Mouse (Mus musculus): ENCODE data around the gene Pi16. TPM values are rescaled to one million over a fixed set of nuclear protein-coding genes. Genes with fewer than 3 reads are reported as not detected.
A peak's percentile ranks its signal among the peaks of the same experiment; 100 is the strongest.
"Not testable (repeated sequence)": the region's sequence is repeated elsewhere in the genome, so short reads cannot be mapped to it uniquely, and the experiment has no call there.

Gene Pi16
- polyA plus RNA-seq (2012; rRNA removed) (0.90 and 0.97 TPM in 2 replicates), polyA plus RNA-seq (2014; fragmentation: Nextera tagmentation; extraction: Ambion mirVana) (0.39 and 0.52 TPM in 2 replicates)

DNA sequence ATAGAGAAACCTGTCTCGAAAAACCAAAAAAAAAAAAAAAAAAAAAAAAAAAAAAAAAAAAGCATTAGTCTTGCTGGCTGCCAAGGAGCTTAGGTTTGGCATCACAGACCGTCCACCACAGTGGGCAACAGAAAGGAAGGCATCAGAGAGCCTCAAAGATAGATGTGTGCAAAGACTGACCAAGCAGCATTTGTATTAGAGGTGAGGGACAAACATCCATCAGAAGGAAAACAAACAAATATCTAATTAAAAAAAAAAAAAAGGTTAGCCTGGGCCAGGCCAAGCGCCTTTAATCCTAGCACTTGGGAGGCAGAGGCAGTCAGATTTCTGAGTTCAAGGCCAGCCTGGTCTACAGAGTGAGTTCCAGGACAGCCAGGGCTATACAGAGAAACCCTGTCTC is at the start of gene Pi16:
Pi16 (plus strand) TSS at position 301 of the 400 bp plus-strand sequence.
- not testable (repeated sequence) for H3K36me3 ChIP-seq (replicated peaks; ENCODE audit: control insufficient read depth, insufficient read depth, low read depth); H3K27me3 ChIP-seq (ENCODE audit: control insufficient read depth, insufficient read depth, low read length); H3K9me3 ChIP-seq (ENCODE audit: control insufficient read depth, low read length); H3K4me3 ChIP-seq (ENCODE audit: insufficient read depth in 1 of 2, low read depth in 2 of 2, low read length in 2 of 2); H3K9ac ChIP-seq (replicated peaks); H3K4me2 ChIP-seq (ENCODE audit: low read depth); ATAC-seq (ENCODE audit: insufficient read depth); H3K27ac ChIP-seq; DNase-seq (ENCODE audit: low read depth in 3 of 3, low spot score in 3 of 3); H3K4me1 ChIP-seq (replicated peaks; ENCODE audit: control insufficient read depth in 2 of 2, insufficient read depth in 2 of 2, low read length in 1 of 2)
- 75% methylated on average over 3 of the region's 3 CpGs for WGBS (ENCODE audit: insufficient replicate concordance)

GRCm38 (mm10) chr17:29267931-29268681 is 49.4 kb upstream of the Pi16 start:
- peak; percentile 6; the same call in 1 of the 2 replicates for ATAC-seq (ENCODE audit: insufficient read depth)
- 51% methylated on average over 6 of the region's 6 CpGs for WGBS (ENCODE audit: insufficient replicate concordance)

GRCm38 (mm10) chr17:29268682-29269348 is 48.7 kb upstream of the Pi16 start, which contains the start of gene BC004004:
BC004004 (plus strand) TSS chr17:29268788.
- under 1% methylated on average over 62 of the region's 63 CpGs for WGBS (ENCODE audit: insufficient replicate concordance)

More at GRCm38 (mm10) chr17:29267931-29268681, 49.4 kb upstream of the Pi16 start:
- Histone ChIP-seq H3K27ac (peak overlapping the region; percentile 70), H3K27me3 (ENCODE audit: control insufficient read depth, insufficient read depth, low read length) (no peaks in the 10 kb centered on the region), H3K4me1 (replicated peaks; ENCODE audit: control insufficient read depth in 2 of 2, insufficient read depth in 2 of 2, low read length in 1 of 2) (peaks cover 9 to 23% of the 10 kb centered on the region in 2 experiments), H3K4me3 (ENCODE audit: insufficient read depth in 1 of 2, low read depth in 2 of 2, low read length in 2 of 2) (peak overlapping the region; percentile 72 to 74), H3K9ac (replicated peaks) (peak overlapping the region; percentile 91), H3K4me2 (ENCODE audit: low read depth) (peak overlapping the region; percentile 84), H3K9me3 (ENCODE audit: control insufficient read depth, low read length) (no peaks in the 10 kb centered on the region), H3K36me3 (replicated peaks; ENCODE audit: control insufficient read depth, insufficient read depth, low read depth) (no peaks in the 10 kb centered on the region)
- TF ChIP-seq CTCF (IDR thresholded peaks at IDR 0.05; ENCODE audit: low read depth) (no peak), EP300 (IDR thresholded peaks at IDR 0.05; ENCODE audit: low read depth) (no peak)
- no peak for DNase-seq (ENCODE audit: low read depth in 3 of 3, low spot score in 3 of 3)

GRCm38 (mm10) chr17:29269349-29269706 is 48.2 kb upstream of the Pi16 start:
- peak overlapping the region; percentile 84 for H3K4me2 ChIP-seq (ENCODE audit: low read depth)
- H3K36me3 ChIP-seq (replicated peaks; ENCODE audit: control insufficient read depth, insufficient read depth, low read depth) = no peaks in the 10 kb centered on the region
- TF ChIP-seq CTCF (IDR thresholded peaks at IDR 0.05; ENCODE audit: low read depth) = no peak
- no peak for TF ChIP-seq EP300 (IDR thresholded peaks at IDR 0.05; ENCODE audit: low read depth)
- no peak for ATAC-seq (ENCODE audit: insufficient read depth)
- no peak for DNase-seq (ENCODE audit: low read depth in 3 of 3, low spot score in 3 of 3)
- H3K9ac ChIP-seq (replicated peaks) = peak overlapping the region; percentile 91
- H3K27me3 ChIP-seq (ENCODE audit: control insufficient read depth, insufficient read depth, low read length) = no peaks in the 10 kb centered on the region
- peak overlapping the region; percentile 72 to 74 for H3K4me3 ChIP-seq (ENCODE audit: insufficient read depth in 1 of 2, low read depth in 2 of 2, low read length in 2 of 2)
- 11% methylated on average over 10 of the region's 10 CpGs for WGBS (ENCODE audit: insufficient replicate concordance)
- peak overlapping the region; percentile 70 for H3K27ac ChIP-seq
- H3K9me3 ChIP-seq (ENCODE audit: control insufficient read depth, low read length) = no peaks in the 10 kb centered on the region
- H3K4me1 ChIP-seq (replicated peaks; ENCODE audit: control insufficient read depth in 2 of 2, insufficient read depth in 2 of 2, low read length in 1 of 2) = peaks cover 9 to 21% of the 10 kb centered on the region in 2 experiments

More at GRCm38 (mm10) chr17:29268682-29269348, 48.7 kb upstream of the Pi16 start, which contains the start of gene BC004004:
- Histone ChIP-seq H3K4me3 (ENCODE audit: insufficient read depth in 1 of 2, low read depth in 2 of 2, low read length in 2 of 2) (peak within 1 kb of the TSS; percentile 72 to 74), H3K27ac (peak within 1 kb of the TSS; percentile 70), H3K36me3 (replicated peaks; ENCODE audit: control insufficient read depth, insufficient read depth, low read depth) (no peaks in the 10 kb centered on the region), H3K4me2 (ENCODE audit: low read depth) (peak within 1 kb of the TSS; percentile 84), H3K4me1 (replicated peaks; ENCODE audit: control insufficient read depth in 2 of 2, insufficient read depth in 2 of 2, low read length in 1 of 2) (peaks cover 9 to 23% of the 10 kb centered on the region in 2 experiments), H3K9me3 (ENCODE audit: control insufficient read depth, low read length) (no peaks in the 10 kb centered on the region), H3K27me3 (ENCODE audit: control insufficient read depth, insufficient read depth, low read length) (no peaks in the 10 kb centered on the region), H3K9ac (replicated peaks) (peak within 1 kb of the TSS; percentile 91)
- TF ChIP-seq CTCF (IDR thresholded peaks at IDR 0.05; ENCODE audit: low read depth) = peak; percentile 78
- TF ChIP-seq EP300 (IDR thresholded peaks at IDR 0.05; ENCODE audit: low read depth) = peak; percentile 61
- ATAC-seq (ENCODE audit: insufficient read depth) = peak; percentile 89
- DNase-seq (ENCODE audit: low read depth in 3 of 3, low spot score in 3 of 3) = peak; percentile 94
